Mouse (Mus musculus): ENCODE measurements around the gene Pip4k2c.

GRCm38 (mm10) chr10:127179871-127180694 is 31.3 kb downstream of the Pip4k2c start, which contains the start of gene Slc26a10:
- TF ChIP-seq CTCF (IDR thresholded peaks at IDR 0.05; ENCODE audit: extremely low read depth, insufficient read depth, insufficient read length, insufficient replicate concordance) = no peak
- no peak for TF ChIP-seq POLR2A (IDR thresholded peaks at IDR 0.05; ENCODE audit: low read depth, low read length)
